ENCODE assay signal across 28 mouse cellular contexts in genomic region chr7:132903796-132904195, GRCm38 (mm10). TPM values are rescaled to one million over a fixed set of nuclear protein-coding genes. Genes with fewer than 3 reads are reported as not detected.
A peak's percentile ranks its signal among the peaks of the same experiment; 100 is the strongest.
DNase-seq lines count a peak whose midpoint lies in the region; ATAC-seq and TF ChIP-seq lines count a peak whose summit lies in the region.
"Had no signal": no experiment of that assay in that cellular context is flagged by ENCODE, and none has a peak within 500 bp of the region (broad histone marks: within the 10 kb centered on the region; RNA-seq: fewer than 3 reads in every experiment).

No protein-coding gene starts in this region.

- no peak for TF ChIP-seq POLR2A in heart, adult 2 months (IDR thresholded peaks at IDR 0.05; ENCODE audit: insufficient read depth, low read depth, low read length)

- no peaks in the 10 kb centered on the region for H3K79me2 ChIP-seq in heart, adult 2 months (replicated peaks; ENCODE audit: control insufficient read depth, insufficient read depth, low read length)

- H3K9me3 ChIP-seq in lung, postnatal 0 days (ENCODE audit: low read length): no peaks in the 10 kb centered on the region
- H3K9me3 ChIP-seq: heart, embryonic 15.5 days; intestine, embryonic 15.5 days; neural tube, embryonic 15.5 days had no signal

- TF ChIP-seq CTCF in heart, adult 2 months (IDR thresholded peaks at IDR 0.05): peak; percentile 28
- TF ChIP-seq CTCF in lung, postnatal 0 days (IDR thresholded peaks at IDR 0.05): peak; percentile 8; the same call in 1 of the 2 replicates

- no peak overlapping the region for H3K27ac ChIP-seq in heart, adult 2 months
- no peak overlapping the region for H3K27ac ChIP-seq in lung, postnatal 0 days (ENCODE audit: low read length)
- H3K27ac ChIP-seq: heart, embryonic 15.5 days; intestine, embryonic 15.5 days; limb, embryonic 12.5 days; liver, embryonic 12.5 days; neural tube, embryonic 15.5 days had no signal

- H3K4me2 ChIP-seq in lung, postnatal 0 days (replicated peaks; ENCODE audit: low read depth, low read length): no peak overlapping the region
- H3K4me2 ChIP-seq: heart, embryonic 15.5 days; intestine, embryonic 15.5 days; limb, embryonic 12.5 days; liver, embryonic 12.5 days; lung, embryonic 14.5 days; neural tube, embryonic 15.5 days had no signal

- H3K4me3 ChIP-seq in heart, adult 2 months: no peak overlapping the region
- no peak overlapping the region for H3K4me3 ChIP-seq in lung, postnatal 0 days (ENCODE audit: low read depth, low read length)
- H3K4me3 ChIP-seq: heart, embryonic 15.5 days; intestine, embryonic 15.5 days; limb, embryonic 12.5 days; liver, embryonic 12.5 days; neural tube, embryonic 15.5 days had no signal

- no peak for ATAC-seq in lung, postnatal 0 days
- ATAC-seq in common myeloid progenitor, adult 5-6 weeks (replicated peaks; ENCODE audit: low read depth, poor library complexity, severe bottlenecking): 0 out of 2 replicates have a peak, but pooled peaks have one; percentile 59
- ATAC-seq: activated CD4-positive, CD25-positive, alpha-beta regulatory T cell, adult 4 months; forebrain, embryonic 14.5 days; hindbrain, embryonic 16.5 days; intestine, embryonic 15.5 days; liver, embryonic 12.5 days; midbrain, embryonic 16.5 days had no signal

- no peak overlapping the region for H3K9ac ChIP-seq in heart, adult 2 months (ENCODE audit: low read depth, low read length)
- no peak overlapping the region for H3K9ac ChIP-seq in lung, postnatal 0 days (replicated peaks; ENCODE audit: low read depth)
- H3K9ac ChIP-seq: heart, embryonic 15.5 days; intestine, embryonic 15.5 days; limb, embryonic 12.5 days; liver, embryonic 12.5 days; lung, embryonic 14.5 days; neural tube, embryonic 15.5 days had no signal

- no peak for DNase-seq in heart, adult 2 months
- DNase-seq in heart, postnatal 4 days: no peak
- no peak for DNase-seq in lung, postnatal 0 days (ENCODE audit: low spot score)
- DNase-seq in lung, adult 18-20 months: no peak
- peak; percentile 27 for DNase-seq in ES-CJ7 (ENCODE audit: low read depth, low spot score)
- DNase-seq in left cerebral cortex, adult 9 months (ENCODE audit: low spot score in 2 of 2): no peak
- no peak for DNase-seq in lung, postnatal 14 days
- DNase-seq: adrenal gland, adult 8-10 months; cerebellum, adult 18-20 months; cerebellum, postnatal 25 days; gastrocnemius, postnatal 14 days; heart, adult 18-20 months; kidney, adult 9 months; lung, embryonic 14.5 days; lung, postnatal 4 days; right cerebral cortex, adult 18-20 months; right cerebral cortex, postnatal 4 days; thymus, adult 2 months had no signal

- H3K36me3 ChIP-seq in heart, adult 2 months (ENCODE audit: control insufficient read depth, insufficient read depth, low read length): no peaks in the 10 kb centered on the region
- no peaks in the 10 kb centered on the region for H3K36me3 ChIP-seq in lung, postnatal 0 days (ENCODE audit: insufficient read depth, low read length)
- H3K36me3 ChIP-seq: heart, embryonic 15.5 days; intestine, embryonic 15.5 days; limb, embryonic 12.5 days; liver, embryonic 12.5 days; neural tube, embryonic 15.5 days had no signal

- intact Hi-C loops in heart, adult 2 months (cut with DNase I): no loop called here

- no peak for TF ChIP-seq EP300 in heart, adult 2 months (IDR thresholded peaks at IDR 0.05; ENCODE audit: insufficient read depth, low read depth, low read length)
- TF ChIP-seq EP300 in lung, postnatal 0 days (IDR thresholded peaks at IDR 0.05): no peak

- no peaks in the 10 kb centered on the region for H3K27me3 ChIP-seq in heart, adult 2 months (ENCODE audit: control insufficient read depth, insufficient read depth, low read length)
- no peaks in the 10 kb centered on the region for H3K27me3 ChIP-seq in lung, postnatal 0 days (replicated peaks; ENCODE audit: insufficient read depth, low read length)
- H3K27me3 ChIP-seq: heart, embryonic 15.5 days; intestine, embryonic 15.5 days; limb, embryonic 12.5 days; neural tube, embryonic 15.5 days had no signal

- WGBS in heart, adult 2 months: 76% methylated on average over 3 of the region's 3 CpGs
- 62% methylated on average over 3 of the region's 3 CpGs for WGBS in lung, postnatal 0 days

- H3K4me1 ChIP-seq in heart, adult 2 months (ENCODE audit: control insufficient read depth, insufficient read depth, low read length): no peaks in the 10 kb centered on the region; the same call in 1 of the 2 replicates
- no peaks in the 10 kb centered on the region for H3K4me1 ChIP-seq in lung, postnatal 0 days (ENCODE audit: insufficient read depth, low read depth, low read length)
- H3K4me1 ChIP-seq: limb, embryonic 12.5 days; liver, embryonic 12.5 days; neural tube, embryonic 15.5 days had no signal

RNA-seq across cellular contexts. Expression of gene Zranb1, which starts 27.1 kb away (rescaled TPM):
- 10 to 100 TPM; 31.5 to 37.2 TPM for total RNA-seq in heart, adult 2 months (2021)
- polyA plus RNA-seq in heart, adult 2 months (2012; rRNA removed): 8.2 and 17.6 TPM in 2 replicates
- 10 to 100 TPM; 35.0 to 36.1 TPM for total RNA-seq in heart, postnatal 4 days (2021)
- polyA plus RNA-seq in lung, postnatal 0 days (2015; fragmentation: Nextera tagmentation; extraction: Ambion mirVana): 13.5 and 13.8 TPM in 2 replicates
- total RNA-seq in common myeloid progenitor, adult 5-6 weeks (2017): 50.8 and 58.6 TPM in 2 replicates

RNA-seq across cellular contexts. Expression of gene Abraxas2, which starts 44.8 kb away (rescaled TPM):
- 10 to 100 TPM; 20.3 to 21.3 TPM for total RNA-seq in heart, adult 2 months (2021)
- 9.8 and 15.9 TPM in 2 replicates for polyA plus RNA-seq in heart, adult 2 months (2012; rRNA removed)
- 10 to 100 TPM; 24.5 to 24.7 TPM for total RNA-seq in heart, postnatal 4 days (2021)
- polyA plus RNA-seq in lung, postnatal 0 days (2015; fragmentation: Nextera tagmentation; extraction: Ambion mirVana): 26.7 and 27.1 TPM in 2 replicates
- 37.6 and 41.9 TPM in 2 replicates for total RNA-seq in common myeloid progenitor, adult 5-6 weeks (2017)

RNA-seq across cellular contexts. Expression of gene Eef1akmt2, which starts 51.3 kb away (rescaled TPM):
- 1 to 10 TPM; 7.7 TPM for total RNA-seq in heart, adult 2 months (2021)
- polyA plus RNA-seq in heart, adult 2 months (2012; rRNA removed): 5.2 and 6.0 TPM in 2 replicates
- 10 to 100 TPM; 17.3 to 19.7 TPM for total RNA-seq in heart, postnatal 4 days (2021)
- 34.5 and 37.2 TPM in 2 replicates for polyA plus RNA-seq in lung, postnatal 0 days (2015; fragmentation: Nextera tagmentation; extraction: Ambion mirVana)
- total RNA-seq in common myeloid progenitor, adult 5-6 weeks (2017): 56.3 and 77.1 TPM in 2 replicates
